Mouse (Mus musculus) gastrocnemius, adult 8-10 months (tissue): Measurements from ENCODE around the gene Tas1r3. TPM values are rescaled to one million over a fixed set of nuclear protein-coding genes. Genes with fewer than 3 reads are reported as not detected.

Source experiments
- DNase-seq, 2 experiments: peaks; one replicate each; pipeline ENCODE4 v3.0.0; 2022; ENCODE audit warnings: low spot score in 2 of 2
- total RNA-seq, 4 experiments: library from RNA; stranded (reverse); gene quantifications; 2 replicates each; pipeline ENCODE4 v1.2.4; 2022

Tas1r3 gene
- total RNA-seq, 4 experiments from 2014 or later: 0.11 to 0.12 TPM; not detected in 2

DNA sequence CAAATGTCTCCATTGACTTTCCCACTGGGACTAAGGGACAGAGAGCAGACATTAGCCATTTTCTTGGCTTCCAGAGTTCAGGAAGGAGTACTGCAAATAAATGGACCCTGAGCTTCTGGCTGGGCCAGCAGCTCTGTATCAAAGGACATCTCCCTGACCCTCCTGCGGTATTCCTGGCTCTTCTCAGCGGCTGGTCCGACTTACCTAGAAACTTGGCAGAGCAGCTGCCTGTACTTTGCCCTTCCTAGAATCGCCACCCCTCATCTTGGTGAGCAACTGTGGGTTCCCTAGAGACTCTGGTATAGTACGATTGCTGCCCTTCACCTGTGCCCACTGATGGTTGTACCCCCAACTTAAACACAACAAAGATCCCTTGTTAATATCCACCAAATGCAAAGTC, 19.9 kb downstream of the Tas1r3 start:
- DNase-seq: no peak

DNA sequence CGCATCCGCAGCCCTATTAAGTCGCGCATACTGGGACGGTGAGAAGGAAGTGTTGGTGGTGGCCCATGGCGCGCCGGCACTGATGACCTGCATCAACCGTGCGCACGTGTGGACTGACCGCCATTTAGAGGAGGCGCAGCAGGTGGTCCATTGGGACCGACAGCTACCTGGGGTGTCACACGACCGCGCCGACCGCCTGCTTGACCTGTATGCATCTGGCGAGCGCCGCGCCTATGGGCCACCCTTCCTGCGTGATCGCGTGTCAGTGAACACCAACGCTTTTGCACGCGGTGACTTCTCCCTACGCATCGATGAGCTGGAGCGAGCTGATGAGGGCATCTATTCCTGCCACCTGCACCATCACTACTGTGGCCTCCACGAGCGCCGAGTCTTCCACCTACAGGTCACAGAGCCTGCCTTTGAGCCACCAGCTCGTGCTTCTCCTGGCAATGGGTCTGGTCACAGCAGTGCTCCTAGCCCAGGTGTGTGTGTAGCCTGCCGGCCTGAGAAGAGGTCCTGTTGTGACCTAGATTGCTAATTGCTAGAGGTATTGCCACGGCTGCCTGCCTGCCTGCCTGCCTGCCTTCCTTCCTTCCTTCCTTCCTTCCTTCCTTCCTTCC, 21.4 kb downstream of the Tas1r3 start:
- DNase-seq: peak in 1 of 2 experiments; percentile 19

DNA sequence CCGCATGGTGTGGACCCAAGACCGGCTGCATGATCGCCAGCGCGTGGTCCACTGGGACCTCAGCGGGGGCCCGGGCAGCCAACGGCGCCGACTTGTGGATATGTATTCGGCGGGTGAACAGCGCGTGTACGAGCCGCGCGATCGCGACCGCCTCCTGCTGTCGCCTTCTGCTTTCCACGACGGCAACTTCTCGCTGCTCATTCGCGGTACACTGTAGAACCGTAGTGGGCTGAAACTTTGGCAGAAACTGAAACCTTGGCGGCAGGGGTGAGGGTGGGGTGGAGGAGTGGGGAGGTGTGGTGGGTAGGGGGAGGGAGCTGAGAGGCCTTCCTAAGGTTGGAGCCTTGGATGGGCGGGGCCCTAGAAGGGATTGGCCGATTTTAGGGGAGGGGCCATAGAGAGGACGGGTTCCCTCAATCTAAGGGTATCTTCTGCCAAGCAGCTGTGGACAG, 22.1 kb downstream of the Tas1r3 start:
- DNase-seq: peak; percentile 61 to 73

DNA sequence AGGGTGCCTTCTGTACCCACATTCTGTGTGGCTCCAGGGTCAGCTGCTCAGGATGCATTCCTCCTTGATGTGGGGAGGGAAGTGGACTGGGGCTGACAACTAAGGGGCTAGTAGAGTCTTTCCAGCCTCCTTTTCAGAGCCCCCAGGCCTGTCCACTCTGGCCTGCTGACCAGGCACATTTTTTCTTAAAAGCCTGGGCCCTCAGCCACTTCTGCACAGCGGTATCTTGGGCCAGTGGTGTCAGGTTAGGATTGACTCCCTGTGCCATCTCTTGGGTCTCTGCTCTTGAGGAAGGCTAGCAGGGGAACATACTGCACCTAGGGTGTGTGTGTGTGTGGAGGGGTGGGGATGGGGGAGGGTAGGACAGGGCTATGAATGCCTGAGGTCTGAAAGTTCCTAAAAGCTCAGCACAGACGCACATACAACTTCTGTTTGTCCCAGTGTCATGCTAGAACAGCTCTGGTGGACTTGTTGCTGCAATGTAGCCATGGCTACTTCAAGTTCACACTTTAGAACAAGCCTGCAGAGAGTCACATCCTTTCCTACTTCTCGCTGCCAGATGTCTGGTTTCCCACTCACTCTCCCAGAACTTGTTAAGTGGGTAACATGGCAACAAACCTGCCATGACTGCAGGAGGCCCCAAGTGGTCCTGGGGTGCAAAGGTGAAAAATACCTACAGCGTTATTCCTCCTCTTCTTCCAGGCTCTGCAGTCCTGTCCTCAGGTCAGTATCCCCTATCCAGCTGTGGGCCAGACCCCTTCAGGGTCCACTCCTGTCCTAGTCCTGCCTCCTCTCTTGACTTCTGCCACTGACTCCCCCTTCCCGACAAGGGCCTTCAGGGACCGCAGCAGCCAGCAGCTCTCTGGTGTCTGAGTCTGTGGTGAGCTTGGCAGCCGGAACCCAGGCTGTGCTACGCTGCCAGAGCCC, 22.8 kb downstream of the Tas1r3 start:
- peak; percentile 38 to 63 for DNase-seq

DNA sequence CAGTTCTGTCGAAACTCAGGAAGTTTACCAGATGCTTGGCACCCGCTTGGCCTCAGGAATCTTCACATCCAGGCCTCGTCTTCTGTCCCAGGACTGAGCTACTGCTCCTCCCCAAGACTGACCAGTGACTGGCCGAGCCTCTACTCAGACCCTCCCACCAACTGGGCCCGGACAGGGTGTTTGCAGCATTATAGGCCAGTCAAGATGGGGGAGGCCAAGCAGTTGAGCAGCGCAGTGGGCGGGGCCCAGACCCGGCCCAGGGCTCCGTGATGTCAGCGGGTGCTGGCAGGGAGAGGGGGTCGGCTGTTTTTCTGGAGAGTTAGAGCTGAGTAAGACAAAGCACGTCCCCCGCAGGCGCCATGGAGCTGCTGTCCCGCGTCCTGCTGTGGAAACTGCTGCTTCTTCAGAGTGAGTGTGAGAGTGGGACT, 23.7 kb downstream of the Tas1r3 start, which contains the start of gene Mxra8:
Gene Mxra8, plus strand, starts transcription at position 198 of the 428 bp plus-strand sequence.
- DNase-seq: peak; percentile 89 to 92

DNA sequence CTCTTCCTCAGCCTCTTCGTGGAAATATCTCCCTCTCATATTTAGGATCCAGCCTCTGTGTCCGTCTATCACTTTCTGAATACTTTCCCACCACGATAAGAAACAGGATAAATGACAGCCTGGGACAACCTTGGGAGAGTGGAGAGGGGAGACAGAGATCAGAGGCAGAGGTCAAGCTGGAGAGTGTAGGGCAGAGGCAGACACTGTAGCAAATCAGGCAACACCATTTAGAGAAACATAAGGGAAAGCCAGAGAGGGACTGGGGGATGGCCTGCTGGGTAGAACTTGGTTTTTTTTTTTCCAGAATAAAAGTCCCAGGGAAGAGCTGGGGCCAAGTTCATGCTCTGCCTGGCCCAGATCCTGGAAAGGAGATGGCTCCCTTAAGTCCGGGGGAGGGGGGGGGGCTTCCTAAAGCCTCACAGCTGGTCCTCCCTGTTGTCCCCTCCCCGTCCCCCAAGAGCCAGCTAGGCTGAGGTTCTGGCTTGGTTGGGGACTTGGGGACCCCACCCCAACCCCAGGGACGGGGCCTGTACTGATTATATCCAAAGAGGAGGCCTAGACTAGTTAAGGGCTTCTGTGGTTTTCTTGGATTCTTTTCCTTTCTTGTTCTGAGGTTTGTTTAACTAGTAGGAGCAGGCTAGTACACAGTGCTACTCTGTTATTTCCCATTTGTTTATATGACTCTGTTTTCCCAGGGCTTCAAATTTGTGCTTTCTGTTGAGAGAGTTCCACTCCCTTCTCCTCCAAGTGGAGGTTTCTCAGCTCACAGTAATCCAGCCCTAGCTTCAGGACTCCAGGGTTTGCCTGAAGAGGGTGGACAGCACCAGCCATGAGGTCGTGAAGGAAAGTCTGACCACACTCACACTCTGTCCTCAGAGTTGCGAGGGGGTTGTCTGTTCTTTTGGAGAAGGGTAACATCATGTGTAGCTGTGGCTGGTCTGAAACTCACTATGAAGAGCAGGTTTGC, 24.7 kb downstream of the Tas1r3 start:
- peak; percentile 50 to 64 for DNase-seq

DNA sequence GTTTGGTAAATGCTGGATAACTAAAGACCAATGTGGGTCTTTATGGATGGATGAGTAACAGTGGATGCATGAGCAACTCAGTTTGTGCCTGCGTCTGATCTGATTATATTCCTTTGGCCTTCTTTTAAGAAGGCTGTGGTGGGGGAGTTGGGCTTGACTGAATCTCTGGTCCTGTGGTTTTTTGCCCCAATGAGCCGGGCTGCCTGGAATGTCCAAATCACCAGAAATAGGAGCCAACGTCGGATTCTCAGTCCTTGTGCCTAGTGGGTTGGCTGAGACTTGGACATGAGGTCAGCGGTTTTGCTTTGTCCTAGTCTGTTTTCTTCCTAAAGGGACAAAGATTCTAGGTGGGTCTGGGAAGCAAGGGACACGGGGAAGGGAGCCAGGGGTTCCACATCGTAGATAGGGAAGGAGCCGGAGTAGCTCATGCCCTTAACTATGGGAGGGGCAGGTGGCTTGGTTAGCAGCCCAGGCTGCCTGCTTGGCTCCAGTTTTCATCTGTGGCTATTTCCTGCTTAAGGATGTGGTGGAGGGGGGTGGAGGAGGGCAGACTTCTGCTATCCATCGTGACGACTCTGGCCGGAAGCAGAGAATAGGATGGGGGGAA, 25.7 kb downstream of the Tas1r3 start:
- peak; percentile 51 to 73 for DNase-seq

DNA sequence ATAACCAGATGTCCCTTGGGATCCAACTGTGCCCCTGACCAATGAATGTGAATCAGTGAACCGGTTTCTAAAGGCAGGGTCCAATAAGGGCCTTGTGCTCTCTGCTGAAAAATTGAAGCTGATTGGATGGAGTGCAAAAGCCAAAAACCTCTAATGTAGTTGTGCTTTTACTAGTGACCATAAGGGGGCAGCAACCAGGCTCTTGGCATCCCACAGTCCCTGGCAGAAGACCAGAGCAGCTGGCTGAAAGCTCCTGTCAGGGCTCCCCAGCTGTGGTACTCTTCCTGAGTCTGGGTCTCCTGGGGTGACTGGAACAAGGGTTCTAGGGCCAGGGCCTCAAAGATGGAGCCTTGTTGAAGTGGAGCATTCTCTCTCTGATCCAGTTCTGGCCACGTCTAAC, 29.3 kb downstream of the Tas1r3 start:
- DNase-seq: peak; percentile 70 to 79

DNA sequence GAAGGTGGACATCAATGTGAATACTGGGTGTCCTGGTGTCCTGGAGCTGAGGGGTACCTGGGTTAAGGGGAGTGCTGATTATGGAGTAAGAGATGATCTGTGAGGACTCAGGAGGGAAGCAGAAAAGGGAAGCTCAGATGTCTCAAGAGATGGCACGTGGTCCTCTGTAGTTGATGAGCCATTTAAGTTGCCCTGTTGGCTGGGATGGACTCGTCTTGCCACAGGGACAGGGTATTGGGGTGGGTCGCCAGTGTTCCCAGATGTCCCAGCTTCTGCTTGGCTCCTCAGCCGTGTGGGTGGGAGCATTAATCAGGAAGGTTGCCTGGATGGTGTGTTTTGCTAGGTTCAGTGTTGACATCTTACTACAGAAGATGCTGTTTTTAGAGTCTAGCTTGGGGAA, 29.9 kb downstream of the Tas1r3 start:
- DNase-seq: no peak

DNA sequence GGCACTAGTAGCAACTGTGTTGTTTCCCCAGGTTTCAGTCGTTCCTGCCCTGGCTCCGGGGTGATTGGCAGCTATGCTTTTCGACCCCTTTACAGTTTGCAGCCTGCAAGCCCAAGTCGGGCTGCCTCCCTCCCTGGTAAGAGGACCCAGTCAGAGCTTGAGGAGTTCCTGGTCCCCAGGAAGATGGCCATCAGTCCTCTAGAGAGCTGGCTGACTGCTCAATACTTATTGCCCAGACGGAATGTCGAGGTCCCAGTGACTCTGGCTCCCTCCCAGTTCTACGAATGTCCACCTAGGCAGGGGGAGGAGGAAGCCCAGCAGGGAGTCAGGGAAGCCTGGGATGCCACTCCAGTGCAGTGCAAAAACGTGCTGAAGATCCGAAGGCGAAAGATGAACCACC, 30.8 kb downstream of the Tas1r3 start:
- DNase-seq: no peak

DNA sequence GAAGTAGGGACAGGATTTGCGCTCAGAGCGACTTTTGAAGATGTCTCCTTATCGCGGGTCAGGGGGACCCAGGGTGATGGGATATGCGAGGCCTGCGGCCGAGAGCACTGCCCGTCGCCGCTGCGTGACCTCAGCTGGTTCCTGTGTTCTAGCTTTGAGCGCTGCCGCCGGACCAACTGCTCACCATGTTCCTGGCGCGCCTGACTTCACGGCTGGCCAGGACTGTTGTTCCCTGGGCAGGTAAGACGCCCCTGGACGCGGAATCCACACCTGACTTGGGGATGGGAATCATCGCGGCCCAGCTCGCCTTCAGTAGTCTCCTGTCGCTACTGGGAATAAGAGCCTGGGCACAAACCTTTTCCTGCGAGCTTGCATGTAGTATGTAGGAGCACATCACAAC, 31.3 kb downstream of the Tas1r3 start:
- DNase-seq: no peak

DNA sequence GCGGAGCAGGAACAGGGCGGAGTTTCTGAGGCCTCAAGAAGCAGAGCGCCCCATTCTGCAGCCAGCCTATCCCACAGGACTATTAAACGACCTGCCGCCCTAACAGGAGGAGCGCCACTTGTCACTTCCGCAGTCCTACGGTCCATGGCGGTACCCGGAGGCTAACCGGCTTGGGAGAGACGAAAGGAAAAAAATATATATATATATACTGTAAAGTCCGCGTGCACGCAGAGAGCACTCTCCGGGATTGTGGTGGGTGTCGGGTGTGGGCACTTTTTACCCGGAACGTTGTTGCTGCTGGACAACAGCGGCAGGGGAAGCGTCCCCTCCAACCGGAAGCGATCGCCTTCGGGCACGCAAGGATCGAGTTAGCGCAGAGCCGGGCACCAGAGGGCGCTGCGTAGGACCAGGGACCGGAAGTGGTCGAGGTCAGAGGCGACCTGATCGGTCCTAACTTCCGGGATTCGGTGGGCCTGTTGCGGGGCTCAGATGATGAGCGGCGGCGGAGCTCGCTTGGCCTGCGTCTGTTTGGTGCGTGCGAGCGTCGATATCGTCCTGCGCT, 31.9 kb downstream of the Tas1r3 start, which contains the start of gene Aurkaip1:
Gene Aurkaip1, plus strand, starts transcription at position 68 of the 562 bp plus-strand sequence.
- peak; percentile 90 to 93 for DNase-seq

DNA sequence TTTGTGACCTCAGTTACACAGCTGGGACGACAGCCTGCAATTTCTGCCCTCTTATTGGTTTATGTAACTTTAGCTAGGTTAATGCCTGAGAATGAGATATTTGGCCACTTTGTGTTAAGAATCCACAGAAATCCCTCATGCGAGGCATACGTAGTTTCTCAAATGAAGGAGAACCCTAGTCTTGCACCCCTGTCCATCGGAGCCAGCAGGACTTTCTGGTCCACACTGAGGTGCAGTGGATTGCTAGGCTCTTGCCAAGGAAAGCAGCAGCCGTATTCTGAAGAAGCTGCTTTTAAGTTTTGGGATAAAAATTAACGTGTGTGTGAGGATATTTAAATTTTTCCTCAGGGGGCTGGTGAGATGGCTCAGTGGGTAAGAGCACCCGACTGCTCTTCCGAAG, 32.6 kb downstream of the Tas1r3 start:
- DNase-seq: no peak

DNA sequence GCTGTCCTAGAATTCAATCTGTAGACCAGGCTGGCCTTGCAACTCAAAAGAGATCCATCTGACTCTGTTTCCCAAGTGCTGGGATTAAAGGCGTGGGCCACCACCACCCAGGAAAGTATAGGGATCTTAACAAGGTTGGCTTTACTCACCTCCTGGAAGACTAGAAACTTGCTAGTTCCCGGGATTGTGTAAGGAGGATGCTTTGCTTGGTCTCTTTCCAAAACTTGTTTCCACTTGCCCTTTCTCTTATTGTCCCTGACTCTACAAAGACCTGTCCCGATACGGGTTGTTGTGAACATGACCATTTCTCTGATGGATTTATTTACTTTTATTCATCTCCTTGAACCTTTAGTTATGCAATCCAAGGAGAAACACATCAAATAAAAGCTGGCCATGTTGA, 33.3 kb downstream of the Tas1r3 start:
- DNase-seq: no peak

DNA sequence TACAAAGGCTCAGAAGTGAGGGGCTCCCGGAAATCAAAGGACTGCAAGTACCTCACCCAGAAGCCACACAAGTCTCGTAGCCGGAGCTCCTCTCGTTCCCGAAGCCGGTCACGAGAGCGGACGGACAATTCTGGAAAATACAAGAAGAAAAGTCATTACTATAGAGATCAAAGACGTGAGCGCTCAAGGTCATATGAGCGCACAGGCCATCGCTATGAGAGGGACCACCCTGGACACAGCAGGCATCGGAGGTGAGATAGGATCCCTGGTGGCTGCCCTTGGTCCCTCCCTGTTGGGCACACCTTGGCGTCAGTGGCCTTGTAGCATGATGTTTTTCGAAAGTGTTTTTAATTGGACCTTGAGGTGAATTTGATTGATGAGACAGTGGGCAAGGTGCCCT, 39.7 kb downstream of the Tas1r3 start:
- no peak for DNase-seq

DNA sequence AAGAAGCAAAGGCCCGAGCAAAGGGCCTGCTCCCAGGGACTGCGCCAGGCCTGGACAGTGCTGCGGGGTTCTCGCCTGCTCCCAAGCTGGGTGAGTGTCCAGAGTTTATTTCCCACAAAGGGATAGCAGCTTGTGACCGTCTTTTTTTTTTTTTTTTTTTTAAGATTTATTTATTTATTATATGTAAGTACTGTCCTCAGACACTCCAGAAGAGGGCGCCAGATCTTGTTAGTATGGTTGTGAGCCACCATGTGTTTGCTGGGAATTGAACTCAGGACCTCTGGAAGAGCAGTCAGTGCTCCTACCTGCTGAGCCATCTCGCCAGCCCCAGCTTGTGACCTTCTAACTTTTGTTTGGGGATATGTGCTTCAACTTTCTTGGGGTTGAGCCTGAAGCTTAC, 42.1 kb downstream of the Tas1r3 start:
- DNase-seq: no peak

DNA sequence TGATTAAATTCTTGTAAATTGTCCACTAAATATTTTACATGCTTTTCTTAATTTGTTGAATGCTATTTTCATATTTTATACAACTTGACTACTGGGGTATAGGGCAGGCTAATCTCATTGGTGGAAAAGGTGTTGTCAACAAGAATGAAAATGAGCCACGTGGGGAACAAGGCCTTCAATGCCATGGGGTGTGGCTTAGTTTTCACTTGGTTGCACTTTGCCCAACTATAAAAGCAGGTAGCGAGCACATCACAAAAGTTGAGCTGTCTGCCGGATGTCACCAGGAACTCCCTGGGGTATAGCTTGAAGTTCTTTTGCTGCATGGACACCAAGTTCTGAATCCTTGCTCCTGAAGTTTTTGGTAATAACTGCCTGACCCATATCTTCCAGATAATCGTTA, 45.6 kb downstream of the Tas1r3 start:
- DNase-seq: no peak

DNA sequence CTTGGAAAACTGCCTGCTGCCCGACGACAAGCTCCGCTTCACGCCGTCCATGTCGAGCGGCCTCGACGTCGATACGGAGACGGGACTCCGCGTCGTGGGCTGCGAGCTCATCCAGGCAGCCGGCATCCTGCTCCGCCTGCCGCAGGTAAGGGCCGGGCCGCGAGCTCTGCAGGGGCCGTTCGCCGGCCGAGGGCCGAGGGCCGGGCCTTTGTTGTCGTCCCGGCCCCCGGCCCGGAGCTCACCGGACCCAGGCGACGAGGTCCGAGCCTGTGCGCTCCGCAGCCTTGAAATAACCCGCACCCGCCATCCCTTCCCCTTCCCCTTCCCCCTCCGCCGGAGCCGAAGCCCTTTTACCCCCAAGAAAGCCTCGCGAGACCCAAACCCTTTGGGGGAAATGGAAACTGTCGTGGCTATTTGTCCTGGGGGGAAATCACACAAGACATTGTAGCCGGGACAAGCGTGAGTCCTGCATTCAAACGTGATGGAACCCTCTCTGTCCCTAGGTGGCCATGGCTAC, 50.4 kb downstream of the Tas1r3 start:
- DNase-seq: no peak

DNA sequence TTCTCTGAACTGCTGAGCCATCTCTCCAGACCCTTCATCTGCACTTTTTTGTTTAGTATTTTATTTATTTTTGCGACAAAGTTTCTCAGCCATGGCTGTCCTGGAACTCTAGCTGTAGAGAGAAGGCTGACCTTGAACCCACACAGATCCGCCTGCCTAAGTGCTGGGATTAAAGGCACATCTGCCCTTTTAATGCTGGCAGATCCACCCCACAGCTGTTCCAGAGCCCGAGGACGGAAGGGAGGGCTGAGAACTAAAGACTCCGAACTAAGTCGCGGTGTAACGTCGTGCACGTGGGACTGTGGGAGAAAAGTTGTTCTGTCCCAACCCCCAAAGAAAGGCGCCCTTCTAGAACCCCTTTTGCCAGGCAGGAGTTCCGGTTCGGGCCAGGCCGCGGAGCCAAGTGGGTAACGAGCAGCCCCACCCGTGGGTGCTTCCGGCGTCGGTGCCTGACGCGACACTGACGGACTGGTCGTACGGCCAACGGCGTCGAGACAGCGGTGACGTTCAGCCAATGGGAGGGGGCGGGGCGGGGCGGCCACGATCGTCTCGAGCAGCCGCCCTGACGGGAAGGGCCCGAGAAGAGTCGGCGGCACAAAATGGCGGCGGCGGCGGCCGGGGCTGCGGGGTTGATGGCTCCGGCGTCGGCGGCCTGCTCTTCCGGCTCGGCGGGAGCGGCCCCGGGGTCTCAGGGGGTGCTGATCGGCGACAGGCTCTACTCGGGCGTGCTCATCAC, 51.1 kb downstream of the Tas1r3 start, which contains the start of gene Ccnl2:
Gene Ccnl2, plus strand, starts transcription at position 561 of the 736 bp plus-strand sequence.
- peak; percentile 81 to 90 for DNase-seq
